Mouse (Mus musculus): ENCODE data around the gene Cdh4.

DNA sequence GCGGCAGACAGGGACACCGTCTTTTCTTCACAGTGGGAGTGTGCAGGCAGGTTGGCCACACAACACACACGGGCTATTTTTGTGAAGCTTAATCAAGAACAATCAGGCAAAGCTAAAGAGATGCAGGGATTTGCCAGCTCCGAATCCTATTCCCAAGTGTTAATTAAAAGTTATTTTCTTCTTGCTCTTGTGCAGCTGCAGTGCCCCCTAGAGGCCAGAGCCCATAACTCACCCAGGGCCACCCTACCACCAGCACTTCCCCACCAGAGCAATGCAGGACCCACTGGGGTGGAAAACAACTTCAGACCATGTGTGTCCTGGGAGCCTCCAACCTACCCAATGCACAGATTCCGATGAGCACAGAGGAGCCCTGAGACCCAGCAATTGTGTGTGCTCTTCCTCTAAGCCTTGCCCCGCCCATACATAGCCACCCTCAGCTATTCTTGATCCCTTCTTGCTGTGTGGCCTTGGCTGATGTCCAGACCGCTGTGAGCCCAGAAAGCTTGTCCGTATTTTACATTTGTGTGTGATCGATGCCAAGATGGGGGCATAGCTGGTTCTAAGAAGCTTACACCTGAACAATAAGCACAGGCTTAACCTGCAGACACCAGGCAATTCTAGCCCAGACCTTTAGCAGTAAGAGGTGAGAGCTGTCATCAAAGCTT, 435.5 kb downstream of the Cdh4 start:
- peak; percentile 61; the same call in 1 of the 2 replicates for TF ChIP-seq CTCF (IDR thresholded peaks at IDR 0.05; ENCODE audit: control insufficient read depth, insufficient read depth, insufficient replicate concordance, low read depth, low read length)
- no peak for TF ChIP-seq POLR2A (IDR thresholded peaks at IDR 0.05; ENCODE audit: control insufficient read depth, low read depth, low read length)

Measured in testis, adult 2 months (tissue).